In genomic region chr10:92081199-92081598, GRCm38 (mm10) we compare ENCODE assay signal across 18 mouse cellular contexts.
DNase-seq lines count a peak whose midpoint lies in the region; ATAC-seq lines count a peak whose summit lies in the region.
"Had no signal": no experiment of that assay in that cellular context is flagged by ENCODE, and none has a peak within 500 bp of the region (broad histone marks: within the 10 kb centered on the region; RNA-seq: fewer than 3 reads in every experiment).

No protein-coding gene starts in this region.

- H3K4me3 ChIP-seq in forebrain, embryonic 13.5 days: no peak overlapping the region
- no peak overlapping the region for H3K4me3 ChIP-seq in forebrain, embryonic 16.5 days (replicated peaks; ENCODE audit: low read length)
- H3K4me3 ChIP-seq in embryonic facial prominence, embryonic 10.5 days: no peak overlapping the region
- H3K4me3 ChIP-seq: heart, adult 2 months; intestine, embryonic 15.5 days; limb, embryonic 15.5 days; neural tube, embryonic 12.5 days; stomach, embryonic 15.5 days had no signal

- no peak overlapping the region for H3K9ac ChIP-seq in forebrain, embryonic 13.5 days
- no peak overlapping the region for H3K9ac ChIP-seq in forebrain, embryonic 16.5 days (replicated peaks; ENCODE audit: low read depth, low read length)
- H3K9ac ChIP-seq: intestine, embryonic 15.5 days; limb, embryonic 15.5 days; lung, embryonic 14.5 days; neural tube, embryonic 12.5 days; stomach, embryonic 15.5 days had no signal

- no peak for ATAC-seq in forebrain, embryonic 13.5 days
- ATAC-seq in forebrain, embryonic 16.5 days: no peak
- ATAC-seq: intestine, embryonic 15.5 days had no signal

- H3K4me1 ChIP-seq in forebrain, embryonic 13.5 days: peaks cover 27% of the 10 kb centered on the region
- H3K4me1 ChIP-seq in forebrain, embryonic 16.5 days (replicated peaks; ENCODE audit: control insufficient read depth, insufficient read depth, low read length): peaks cover 7% of the 10 kb centered on the region; the same call in 1 of the 2 replicates
- peaks cover 19% of the 10 kb centered on the region for H3K4me1 ChIP-seq in embryonic facial prominence, embryonic 10.5 days
- H3K4me1 ChIP-seq: intestine, embryonic 15.5 days; limb, embryonic 15.5 days; stomach, embryonic 15.5 days had no signal

- H3K36me3 ChIP-seq in forebrain, embryonic 13.5 days (ENCODE audit: poor library complexity, severe bottlenecking): peaks cover 18% of the 10 kb centered on the region
- H3K36me3 ChIP-seq in forebrain, embryonic 16.5 days (ENCODE audit: control insufficient read depth, insufficient read depth): no peaks in the 10 kb centered on the region
- no peaks in the 10 kb centered on the region for H3K36me3 ChIP-seq in embryonic facial prominence, embryonic 10.5 days (replicated peaks)
- H3K36me3 ChIP-seq: intestine, embryonic 15.5 days; limb, embryonic 15.5 days; stomach, embryonic 15.5 days had no signal

- peak overlapping the region; percentile 44; the same call in 1 of the 2 replicates for H3K27ac ChIP-seq in forebrain, embryonic 13.5 days
- no peak overlapping the region for H3K27ac ChIP-seq in forebrain, embryonic 16.5 days (ENCODE audit: low read length)
- H3K27ac ChIP-seq in embryonic facial prominence, embryonic 10.5 days (replicated peaks): peak overlapping the region; percentile 65
- H3K27ac ChIP-seq: heart, adult 2 months; intestine, embryonic 15.5 days; limb, embryonic 15.5 days; neural tube, embryonic 12.5 days; stomach, embryonic 15.5 days had no signal

- H3K27me3 ChIP-seq in forebrain, embryonic 13.5 days: no peaks in the 10 kb centered on the region
- H3K27me3 ChIP-seq in forebrain, embryonic 16.5 days (replicated peaks; ENCODE audit: control insufficient read depth, insufficient read depth, low read length): no peaks in the 10 kb centered on the region; the same call in 1 of the 2 replicates
- H3K27me3 ChIP-seq in embryonic facial prominence, embryonic 10.5 days (replicated peaks; ENCODE audit: low read depth, poor library complexity, severe bottlenecking): peaks cover 3% of the 10 kb centered on the region; the same call in 1 of the 2 replicates
- H3K27me3 ChIP-seq: intestine, embryonic 15.5 days; limb, embryonic 15.5 days; neural tube, embryonic 12.5 days; stomach, embryonic 15.5 days had no signal

- no peak for DNase-seq in embryonic facial prominence, embryonic 10.5 days (ENCODE audit: low spot score)
- peak; percentile 5 for DNase-seq in hindlimb bud, embryonic 11.5 days (ENCODE audit: extremely low spot score, low read depth, low spot score)
- peak; percentile 55 for DNase-seq in retina, embryonic 14.5 days (ENCODE audit: low spot score)
- DNase-seq in layer of hippocampus, adult 9-11 months: no peak
- DNase-seq in urinary bladder, postnatal 14 days (ENCODE audit: low spot score): no peak
- DNase-seq in adrenal gland, adult 18-20 months (ENCODE audit: low spot score in 2 of 2): no peak
- DNase-seq: adrenal gland, adult 8-10 months; cerebellum, adult 9-10 months; heart, adult 2 months; kidney, postnatal 36 days; lung, embryonic 14.5 days; thymus, postnatal 14 days had no signal

- no peak overlapping the region for H3K4me2 ChIP-seq in forebrain, embryonic 13.5 days
- H3K4me2 ChIP-seq in forebrain, embryonic 16.5 days (ENCODE audit: low read length): no peak overlapping the region
- H3K4me2 ChIP-seq: intestine, embryonic 15.5 days; limb, embryonic 15.5 days; lung, embryonic 14.5 days; neural tube, embryonic 12.5 days; stomach, embryonic 15.5 days had no signal

- no peaks in the 10 kb centered on the region for H3K9me3 ChIP-seq in forebrain, embryonic 13.5 days (replicated peaks)
- H3K9me3 ChIP-seq in forebrain, embryonic 16.5 days (ENCODE audit: control insufficient read depth, low read length): no peaks in the 10 kb centered on the region
- H3K9me3 ChIP-seq in embryonic facial prominence, embryonic 10.5 days: no peaks in the 10 kb centered on the region
- H3K9me3 ChIP-seq: intestine, embryonic 15.5 days; limb, embryonic 15.5 days; neural tube, embryonic 12.5 days; stomach, embryonic 15.5 days had no signal

- WGBS in forebrain, embryonic 13.5 days: 5% methylated on average over 1 of the region's 1 CpGs
- 14% methylated on average over 1 of the region's 1 CpGs for WGBS in forebrain, embryonic 16.5 days
- 58% methylated on average over 1 of the region's 1 CpGs for WGBS in embryonic facial prominence, embryonic 10.5 days

Comparison
In these comparisons a context has a peak if more than half of its experiments do, and no peak if none do; other contexts are left out.
1. DNase-seq: peak in hindlimb bud, embryonic 11.5 days (single experiment) and retina, embryonic 14.5 days (single experiment); none in embryonic facial prominence, embryonic 10.5 days (single experiment), layer of hippocampus, adult 9-11 months (single experiment), urinary bladder, postnatal 14 days (single experiment) and adrenal gland, adult 18-20 months (0 of 2).